In the genomic region with DNA sequence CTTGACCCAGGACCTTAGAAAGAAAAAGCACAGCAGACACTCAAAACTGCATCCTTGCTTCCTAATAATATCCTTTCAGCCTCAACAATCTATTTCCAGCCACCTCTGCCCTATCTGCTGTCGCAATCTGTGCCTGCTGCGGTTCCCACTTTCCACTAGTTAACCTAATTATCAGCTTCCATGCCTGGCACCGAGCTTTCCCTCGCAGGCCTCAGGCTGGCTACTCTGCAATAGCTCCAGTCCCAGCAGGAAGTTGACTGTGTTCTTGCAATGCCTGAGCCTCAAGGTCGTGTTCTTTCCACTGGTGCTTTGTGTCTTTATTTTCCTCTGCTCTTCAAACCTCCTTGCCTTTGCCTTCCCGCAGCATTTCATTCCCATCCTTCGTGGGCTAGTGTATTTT, we compare ENCODE assay signal across 12 mouse cellular contexts. TPM values are rescaled to one million over a fixed set of nuclear protein-coding genes. Genes with fewer than 3 reads are reported as not detected.
DNase-seq lines count a peak whose midpoint lies in the region; ATAC-seq and TF ChIP-seq lines count a peak whose summit lies in the region.
"Had no signal": no experiment of that assay in that cellular context is flagged by ENCODE, and none has a peak within 500 bp of the region (broad histone marks: within the 10 kb centered on the region; RNA-seq: fewer than 3 reads in every experiment).

No protein-coding gene starts in this region.

- no peak for TF ChIP-seq POLR2A in lung, adult 2 months (IDR thresholded peaks at IDR 0.05; ENCODE audit: borderline replicate concordance, extremely low read depth, low read depth, low read length)

- peak; percentile 53 for ATAC-seq in granulocyte monocyte progenitor cell, adult 5-6 weeks (replicated peaks; ENCODE audit: poor library complexity, severe bottlenecking)

- 57% methylated on average over 7 of the region's 7 CpGs for WGBS in lung, adult 2 months

- no peak for TF ChIP-seq CTCF in left cerebral cortex, adult 2 months (IDR thresholded peaks at IDR 0.05)
- TF ChIP-seq CTCF in lung, adult 2 months (IDR thresholded peaks at IDR 0.05; ENCODE audit: insufficient read depth, low read length), result no peak

- no peak overlapping the region for H3K27ac ChIP-seq in left cerebral cortex, adult 2 months
- H3K27ac ChIP-seq: liver, embryonic 13.5 days; midbrain, embryonic 12.5 days had no signal

- intact Hi-C loops in left cerebral cortex, postnatal 4 days (cut with DNase I), result no loop called here
- intact Hi-C loops in left cerebral cortex, adult 2 months (cut with DNase I), result no loop called here

- no peak overlapping the region for H3K4me3 ChIP-seq in left cerebral cortex, adult 2 months
- no peak overlapping the region for H3K4me3 ChIP-seq in lung, adult 2 months (replicated peaks; ENCODE audit: extremely low read depth, low read depth, low read length)
- H3K4me3 ChIP-seq: erythroblast, embryonic 14.5 days; liver, embryonic 13.5 days; midbrain, embryonic 12.5 days had no signal

- DNase-seq in adrenal gland, adult (ENCODE audit: inconsistent age in 2 of 2, low spot score in 1 of 2), result peak; percentile 66 to 85
- DNase-seq in adrenal gland, postnatal 4 days (ENCODE audit: low spot score in 2 of 2), result no peak
- peak; percentile 35 for DNase-seq in left cerebral cortex, postnatal 4 days
- DNase-seq in left cerebral cortex, adult 2 months (ENCODE audit: extremely low spot score in 1 of 2, low spot score in 2 of 2), result no peak
- DNase-seq in right cerebral cortex, postnatal 36 days (ENCODE audit: low spot score in 2 of 2), result no peak
- DNase-seq in lung, adult 2 months, result no peak
- no peak for DNase-seq in B cell, adult 2 months
- DNase-seq: layer of hippocampus, adult 9-11 months; liver, embryonic 13.5 days had no signal

- no peaks in the 10 kb centered on the region; the same call in 1 of the 2 replicates for H3K4me1 ChIP-seq in lung, adult 2 months (ENCODE audit: control insufficient read depth, insufficient read depth, low read length)
- H3K4me1 ChIP-seq: liver, embryonic 13.5 days; midbrain, embryonic 12.5 days had no signal

RNA-seq across cellular contexts. Expression of a gene that starts 22.9 kb away (rescaled TPM):
- total RNA-seq in adrenal gland, postnatal 4 days (2021), result 10 to 100 TPM; 63.4 to 65.0 TPM
- total RNA-seq in left cerebral cortex, postnatal 4 days (2021), result 1 to 10 TPM; 7.3 to 8.5 TPM
- 10 to 100 TPM; 10.6 to 11.3 TPM for total RNA-seq in left cerebral cortex, adult 2 months (2021)
- 11.1 and 14.7 TPM in 2 replicates for total RNA-seq in granulocyte monocyte progenitor cell, adult 5-6 weeks (2014; fragmentation: Nextera tagmentation)
- total RNA-seq in granulocyte monocyte progenitor cell, adult 5-6 weeks (2017), result 6.2 and 10.2 TPM in 2 replicates
- polyA plus RNA-seq in lung, adult 2 months (2012; rRNA removed), result 10.4 and 10.6 TPM in 2 replicates

RNA-seq across cellular contexts. Expression of a gene that starts 54.4 kb away (rescaled TPM):
- 10 to 100 TPM; 69.8 to 70.0 TPM for total RNA-seq in adrenal gland, postnatal 4 days (2021)
- total RNA-seq in left cerebral cortex, postnatal 4 days (2021), result 10 to 100 TPM; 45.0 to 48.1 TPM
- total RNA-seq in left cerebral cortex, adult 2 months (2021), result 10 to 100 TPM; 54.5 to 59.7 TPM
- total RNA-seq in granulocyte monocyte progenitor cell, adult 5-6 weeks (2014; fragmentation: Nextera tagmentation), result 32.5 and 49.6 TPM in 2 replicates
- 27.4 and 28.2 TPM in 2 replicates for total RNA-seq in granulocyte monocyte progenitor cell, adult 5-6 weeks (2017)
- 15.2 and 18.1 TPM in 2 replicates for polyA plus RNA-seq in lung, adult 2 months (2012; rRNA removed)

Comparison
In these comparisons a context has a peak if more than half of its experiments do, and no peak if none do; other contexts are left out.
1. DNase-seq: peak in adrenal gland, adult (2 of 2) and left cerebral cortex, postnatal 4 days (single experiment); none in adrenal gland, postnatal 4 days (0 of 2), left cerebral cortex, adult 2 months (0 of 2), right cerebral cortex, postnatal 36 days (0 of 2), lung, adult 2 months (single experiment) and B cell, adult 2 months (0 of 2).
2. RNA of a gene that starts 22.9 kb away (total RNA-seq): 63.4 to 65.0 TPM in adrenal gland, postnatal 4 days; 6.2 to 14.7 TPM in granulocyte monocyte progenitor cell, adult 5-6 weeks, 10.6 to 11.3 TPM in left cerebral cortex, adult 2 months and 7.3 to 8.5 TPM in left cerebral cortex, postnatal 4 days; every median in the first group is over 4 times any median in the second.